Mouse (Mus musculus): ENCODE measurements at regions not wholly inside any gene's neighbourhood (a gene's known extent, or its start where the extent isn't known, plus 50 kb on each side); places are given as distances from the start of the nearest gene placed in this dataset.

DNA sequence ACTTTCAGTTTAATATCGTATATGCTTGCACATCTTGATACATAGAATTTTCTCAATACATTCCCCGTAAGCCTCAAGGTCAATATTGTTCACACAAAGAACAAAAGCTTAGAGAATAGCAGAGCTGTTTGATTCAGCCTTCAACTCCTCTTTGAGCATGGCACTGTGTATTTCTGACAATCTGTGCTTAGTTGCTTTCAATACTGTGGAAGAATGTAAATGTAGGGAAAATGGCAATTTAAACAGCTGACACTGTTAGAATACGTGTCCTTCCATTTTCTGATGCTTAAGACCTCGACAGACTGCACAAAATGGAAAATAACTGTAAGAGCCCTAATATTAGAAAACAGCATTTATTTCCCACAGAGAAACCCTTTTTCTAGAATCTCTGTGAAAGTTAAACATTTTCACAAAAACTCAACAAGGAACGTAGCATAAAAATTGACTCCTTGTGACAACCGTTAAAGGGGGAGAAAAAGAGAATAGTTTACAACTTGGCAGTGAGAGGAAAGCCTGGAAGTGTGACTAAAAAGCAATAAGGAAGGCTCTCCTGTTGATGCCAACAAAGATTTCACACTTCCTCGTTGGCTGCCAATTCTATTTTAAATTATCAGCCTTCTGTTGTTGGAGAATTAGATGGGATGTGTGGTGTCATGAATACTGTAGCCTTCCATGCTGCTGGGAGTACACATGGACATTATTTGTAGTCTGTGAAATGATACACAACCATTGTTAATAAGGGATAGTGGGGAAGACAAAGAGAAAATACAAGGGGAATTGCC, 297.9 kb downstream of the AI429214 start:
- no peak for TF ChIP-seq CTCF (IDR thresholded peaks at IDR 0.05; ENCODE audit: insufficient read depth, low read depth, low read length)
- no peak for TF ChIP-seq POLR2A (IDR thresholded peaks at IDR 0.05; ENCODE audit: insufficient read depth, low read depth, low read length)
